Mouse (Mus musculus) left cerebral cortex, adult 2 months (tissue): ENCODE results near the gene Sh3glb1. TPM values are rescaled to one million over a fixed set of nuclear protein-coding genes. Genes with fewer than 3 reads are reported as not detected.
A peak's percentile ranks its signal among the peaks of the same experiment; 100 is the strongest.
"Not testable (repeated sequence)": the region's sequence is repeated elsewhere in the genome, so short reads cannot be mapped to it uniquely, and the experiment has no call there.

Experiments used
- DNase-seq, 2 experiments: peaks; one replicate each; pipeline ENCODE4 v3.0.0; 2021 to 2022; ENCODE audit warnings: low spot score in 2 of 2, mixed read lengths in 1 of 2; ENCODE audit errors: extremely low spot score in 1 of 2
- H3K27ac ChIP-seq: fragments of 200-600 bp; 2 replicates; pipeline ENCODE4 v1.8.1; 2022
- H3K4me3 ChIP-seq: fragments of 200-600 bp; 2 replicates; pipeline ENCODE4 v1.8.1; 2022
- CTCF ChIP-seq: fragments of 200-600 bp; IDR thresholded peaks from 2 replicates; pipeline ENCODE4 v1.8.1; 2022; ENCODE audit warnings: antibody characterized with exemption, mild to moderate bottlenecking, moderate library complexity
- intact Hi-C: fragments of 180-260 bp; cut with DNase I; formaldehyde crosslinking; loops from one replicate; pipeline ENCODE4 v1.15.1; 2025
- long read RNA-seq, 2 experiments: library from polyadenylated mRNA; stranded (forward); transcript quantifications; one replicate each; pipeline ENCODE4 v2.0.0; 2021; ENCODE audit warnings: borderline mapping rate in 2 of 2
- total RNA-seq, 2 experiments: library from RNA; stranded (reverse); gene quantifications; 2 replicates each; pipeline ENCODE4 v1.2.3; 2021

The Sh3glb1 gene
- 10 to 100 TPM; 53.4 to 59.9 TPM for total RNA-seq
- long read RNA-seq, experiment 1, full-length matches to known transcripts, result 27 of 40 reads
- long read RNA-seq, experiment 1, partial matches to known transcripts, result 2 of 40 reads
- long read RNA-seq, experiment 1, other reads (novel, unspliced or antisense), result 11 of 40 reads
- long read RNA-seq, experiment 2, full-length matches to known transcripts, result 42 of 49 reads
- long read RNA-seq, experiment 2, partial matches to known transcripts, result 1 of 49 reads
- long read RNA-seq, experiment 2, other reads (novel, unspliced or antisense), result 6 of 49 reads

DNA sequence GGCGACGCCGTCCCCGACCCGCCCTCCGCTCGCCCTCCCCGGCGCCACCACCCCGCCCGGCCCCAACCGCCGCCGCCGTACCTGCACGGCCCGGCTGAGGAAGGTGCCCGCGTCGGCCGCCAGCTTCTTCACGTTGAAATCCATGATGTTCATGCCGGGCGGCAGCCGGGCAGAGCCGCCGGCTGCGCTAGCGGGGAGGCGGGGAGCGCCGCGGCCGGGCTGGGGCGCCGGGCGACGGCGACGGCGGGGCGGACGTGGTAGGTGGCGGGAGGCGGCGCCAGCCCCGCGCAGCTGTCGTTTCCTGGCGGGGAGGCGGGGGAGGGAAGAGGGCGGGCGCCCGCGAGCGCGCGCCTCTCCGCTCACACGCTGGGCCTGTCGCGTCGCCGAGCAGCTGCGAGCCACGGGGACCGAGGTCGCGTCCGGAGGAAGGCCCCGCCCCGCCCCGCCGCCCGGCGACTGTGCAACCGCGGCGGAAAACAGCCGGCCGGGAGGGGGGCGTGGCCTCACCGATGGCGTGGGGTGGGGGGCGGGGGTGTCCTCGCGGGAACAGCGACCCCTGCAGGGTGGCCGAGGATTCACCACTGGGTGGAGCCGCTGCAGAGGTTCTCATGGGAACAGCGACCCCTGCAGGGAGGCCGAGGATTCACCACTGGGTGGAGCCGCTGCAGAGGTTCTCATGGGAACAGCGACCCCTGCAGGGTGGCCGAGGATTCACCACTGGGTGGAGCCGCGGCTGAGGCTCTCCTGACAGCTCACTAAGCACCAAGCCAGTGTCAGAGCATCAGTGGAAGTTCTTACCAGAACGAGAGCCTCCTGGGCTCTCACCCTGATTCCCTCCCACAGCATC lies at the start of gene Sh3glb1:
Gene Sh3glb1, minus strand, starts transcription at position 435 of the 847 bp plus-strand sequence.
- H3K27ac ChIP-seq, result peak within 1 kb of the TSS; percentile 94
- intact Hi-C loops, result loop anchor here (1.0 to 10.0 kb wide), 5 partner anchors 28 to 515 kb away; partner anchors contain the start of genes Hs2st1, Lmo4, Odf2l and Selenof
- H3K4me3 ChIP-seq, result peak within 1 kb of the TSS; percentile 67
- no peak; the same call in none of the 2 replicates for TF ChIP-seq CTCF
- DNase-seq, result peak; percentile 96 to 100

DNA sequence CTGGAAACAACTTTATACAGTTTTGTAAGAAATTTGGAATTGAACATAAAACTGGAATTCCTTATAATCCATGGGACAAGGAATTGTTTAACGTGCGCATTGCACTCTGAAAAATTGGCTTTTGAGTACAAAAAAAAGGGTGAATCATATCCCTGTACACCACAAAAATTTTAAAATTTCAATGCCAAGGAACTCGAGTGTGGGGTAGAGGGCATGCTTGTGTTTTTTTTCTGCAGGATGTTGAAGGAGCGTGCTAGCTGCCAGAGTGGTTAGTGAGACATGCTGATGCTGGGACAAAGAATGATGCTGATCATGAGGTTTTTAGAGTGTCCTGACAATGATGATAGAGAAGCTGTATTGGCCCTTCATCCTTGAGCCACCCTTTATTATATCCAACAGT lies 45.0 kb upstream of the Sh3glb1 start:
- Histone ChIP-seq H3K27ac (no peak overlapping the region), H3K4me3 (no peak overlapping the region)
- intact Hi-C loops, result no loop called here
- no peak for TF ChIP-seq CTCF
- DNase-seq, result no peak

DNA sequence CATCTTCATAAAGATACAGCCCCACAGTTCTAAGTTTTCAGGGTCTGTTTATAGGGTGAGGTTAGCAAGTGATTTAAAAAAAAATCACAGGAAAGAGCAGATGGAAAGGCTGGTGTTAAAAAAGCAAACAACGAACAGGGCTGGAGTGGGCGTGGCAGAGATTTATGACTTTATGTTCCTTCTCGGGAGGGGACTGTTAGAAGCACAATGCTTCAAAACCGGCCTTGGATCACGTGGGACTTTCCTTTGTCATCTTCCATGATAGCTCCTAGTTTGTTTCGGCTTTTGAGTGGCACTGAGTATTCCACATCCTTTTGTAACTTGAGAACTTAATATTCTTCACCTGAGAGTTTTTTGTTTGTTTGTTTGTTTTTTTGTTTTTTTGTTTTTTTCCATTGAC lies 41.3 kb upstream of the Sh3glb1 start:
- intact Hi-C loops, result no loop called here
- TF ChIP-seq CTCF, result no peak
- no peak for DNase-seq

DNA sequence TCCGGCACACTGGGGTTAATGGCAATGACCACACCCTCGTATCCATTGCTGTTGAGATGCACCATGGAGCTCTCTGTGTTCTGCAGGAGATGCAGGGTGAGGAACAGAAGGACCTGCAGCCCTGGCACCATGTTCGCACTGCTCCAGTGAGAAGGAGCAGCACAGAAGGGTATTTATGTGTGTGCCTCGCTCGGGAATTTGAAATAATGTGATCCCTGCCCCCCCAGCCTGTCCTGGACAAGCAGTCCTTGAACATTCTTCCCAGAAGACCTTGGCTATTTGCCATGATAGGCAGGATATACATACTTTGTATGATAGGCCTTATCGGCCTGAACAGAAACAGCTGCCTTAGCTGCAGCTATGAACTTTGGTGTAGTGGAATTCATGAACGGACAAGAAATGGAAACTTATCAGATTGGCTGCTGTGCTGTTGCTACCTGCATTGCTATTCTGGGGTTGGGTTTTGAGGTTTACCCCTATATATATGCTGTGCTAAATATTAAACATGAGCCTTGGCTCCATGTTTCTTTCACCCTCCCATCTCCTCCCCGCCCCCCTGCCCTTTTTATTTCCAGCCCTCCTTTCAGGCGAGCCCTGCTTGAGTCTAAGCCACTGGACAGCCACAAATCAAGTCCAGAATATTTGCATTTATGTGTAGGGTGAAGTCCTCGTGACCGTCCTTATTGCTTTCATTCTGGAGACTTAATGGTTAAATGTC lies 40.6 kb upstream of the Sh3glb1 start, which contains the start of gene Clca3a1:
Gene Clca3a1, minus strand, starts transcription at position 386 of the 718 bp plus-strand sequence.
- Histone ChIP-seq H3K27ac (no peak within 1 kb of the TSS), H3K4me3 (no peak within 1 kb of the TSS)
- TF ChIP-seq CTCF, result no peak
- intact Hi-C loops, result no loop called here
- no peak for DNase-seq

More for the DNA sequence above, 41.3 kb upstream of the Sh3glb1 start:
- Histone ChIP-seq H3K4me3 (no peak overlapping the region), H3K27ac (no peak overlapping the region)

DNA sequence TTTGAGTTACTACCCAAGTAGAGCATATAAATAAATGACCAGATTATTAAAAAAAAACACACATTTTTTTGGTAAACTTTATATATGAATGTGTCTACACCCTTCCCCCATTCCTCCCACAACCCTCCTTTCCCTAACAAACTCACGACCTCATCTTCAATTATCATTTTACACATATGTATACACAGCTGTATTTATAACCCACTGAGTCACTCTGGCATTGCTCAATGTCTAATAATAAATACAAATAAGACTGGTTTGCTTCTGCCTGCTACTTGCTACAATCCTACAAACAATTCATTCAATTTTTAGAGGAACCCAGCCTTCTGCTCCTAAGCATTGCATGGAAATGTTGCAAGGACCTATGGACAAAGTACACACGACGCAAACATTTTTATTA lies 39.6 kb upstream of the Sh3glb1 start:
- no peak overlapping the region for H3K27ac ChIP-seq
- intact Hi-C loops, result loop anchor here (10.0 kb wide), 1 partner anchor 55 kb away; the partner anchor contains the start of gene Clca3a2
- no peak for TF ChIP-seq CTCF
- no peak for DNase-seq
- no peak overlapping the region for H3K4me3 ChIP-seq

DNA sequence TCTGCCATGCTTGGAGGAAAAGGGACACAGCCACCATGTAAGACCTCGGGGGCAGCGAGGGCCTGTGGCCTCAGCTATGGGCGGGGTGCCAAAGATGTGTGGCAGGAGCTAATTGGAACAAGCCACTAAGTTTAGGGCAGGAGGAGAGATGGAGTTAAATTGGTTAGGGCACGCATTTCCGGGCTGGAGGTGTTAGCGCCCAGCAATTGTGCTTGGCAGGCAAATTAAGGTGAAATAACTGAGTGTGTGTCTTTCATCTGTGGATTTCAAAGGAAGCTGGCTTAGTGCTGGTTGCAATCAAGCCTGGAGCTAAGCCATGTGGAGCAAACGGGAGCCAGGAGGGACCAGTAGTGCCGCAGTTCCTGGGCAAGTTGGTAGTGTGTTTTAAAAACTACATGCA lies 36.0 kb upstream of the Sh3glb1 start:
- intact Hi-C loops, result loop anchor here (10.0 kb wide), 1 partner anchor 59 kb away; the partner anchor contains the start of gene Clca3a2
- not testable (repeated sequence) for H3K4me3 ChIP-seq, H3K27ac ChIP-seq, DNase-seq

DNA sequence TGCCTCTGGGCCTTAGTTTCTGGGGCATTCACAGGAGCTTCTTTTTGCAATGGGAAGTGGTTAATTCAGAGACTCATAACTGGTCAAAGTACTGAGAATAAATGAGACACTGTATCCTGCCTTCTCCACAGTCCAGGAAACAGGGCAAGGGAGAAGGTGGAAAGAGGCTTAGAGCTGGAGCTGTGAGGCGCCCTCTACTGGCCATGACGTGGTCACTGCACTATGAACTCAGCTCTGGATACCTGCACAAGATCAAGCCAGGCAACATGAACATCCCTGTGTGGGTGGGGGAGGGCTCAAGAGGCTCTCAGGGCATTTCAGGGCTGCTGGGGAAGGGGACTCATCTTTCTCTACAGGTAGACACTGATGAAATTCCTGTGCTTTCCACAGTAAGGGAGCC lies 33.0 kb upstream of the Sh3glb1 start:
- DNase-seq, result no peak
- intact Hi-C loops, result loop anchor here (10.0 kb wide), 1 partner anchor 62 kb away; the partner anchor contains the start of gene Clca3a2
- no peak overlapping the region for H3K27ac ChIP-seq
- H3K4me3 ChIP-seq, result no peak overlapping the region
- TF ChIP-seq CTCF, result peak; percentile 58

DNA sequence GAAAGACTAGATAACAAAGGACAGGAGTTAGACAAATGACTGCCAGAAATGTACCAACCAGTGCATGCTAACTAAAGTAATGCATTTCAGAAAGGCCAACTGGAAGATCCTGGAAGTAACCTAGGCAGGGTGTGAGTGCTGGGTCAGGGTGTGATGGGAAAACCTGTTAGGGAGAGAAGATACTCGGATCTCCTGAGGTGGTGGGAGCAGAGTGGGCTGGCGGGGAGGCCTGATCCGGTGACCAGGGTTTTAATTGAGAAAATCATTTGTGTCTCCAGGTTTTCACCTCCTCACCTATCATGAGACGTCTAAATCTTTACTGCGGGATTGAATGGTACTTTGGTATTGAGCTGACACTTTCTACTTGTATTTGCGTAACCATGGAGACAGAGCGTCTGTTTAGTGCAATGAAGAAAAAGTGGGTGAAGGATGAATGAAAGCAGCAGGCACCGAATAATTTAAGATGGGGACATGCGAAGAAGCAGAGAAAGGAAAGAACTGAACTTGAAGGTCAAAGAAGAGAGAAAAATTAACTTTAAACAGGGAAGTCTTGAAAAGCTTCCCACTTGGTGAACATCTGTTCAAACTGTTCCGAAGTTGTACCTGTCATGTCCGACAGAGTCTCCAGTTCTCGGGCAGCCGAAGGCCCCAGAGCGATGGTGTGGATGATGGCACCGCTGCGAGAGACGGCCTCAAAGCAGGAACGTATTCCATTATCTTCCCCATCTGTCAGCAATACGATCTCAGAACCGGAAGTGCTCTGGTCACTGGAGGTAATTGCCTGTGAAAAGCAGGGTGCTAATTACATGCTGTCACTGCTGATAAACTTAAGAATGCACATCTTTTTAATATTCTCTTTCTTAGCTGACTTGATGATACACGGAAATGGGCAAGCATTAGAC lies 29.2 kb upstream of the Sh3glb1 start:
- intact Hi-C loops, H3K27ac ChIP-seq, DNase-seq, H3K4me3 ChIP-seq: not testable (repeated sequence)

DNA sequence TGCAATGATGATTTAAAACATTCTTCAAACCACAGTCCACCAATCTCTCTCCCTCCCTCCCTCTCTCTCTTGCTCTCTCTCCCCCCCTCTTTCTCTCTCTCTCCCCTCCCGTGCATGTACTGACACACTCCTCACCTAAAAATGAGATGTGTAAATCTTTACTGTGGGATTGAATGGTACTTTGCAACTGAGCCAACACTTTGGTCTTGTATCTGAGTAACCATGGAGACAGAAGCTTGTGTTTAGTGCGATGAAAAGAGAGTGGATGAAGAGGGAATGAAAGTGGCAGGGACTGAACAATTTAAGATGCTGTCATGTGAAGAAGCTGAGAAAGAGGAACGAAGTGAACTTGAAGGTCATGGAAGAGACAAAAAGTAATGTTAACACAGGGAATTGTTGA lies 27.6 kb upstream of the Sh3glb1 start:
- DNase-seq, intact Hi-C loops, H3K4me3 ChIP-seq, H3K27ac ChIP-seq: not testable (repeated sequence)

DNA sequence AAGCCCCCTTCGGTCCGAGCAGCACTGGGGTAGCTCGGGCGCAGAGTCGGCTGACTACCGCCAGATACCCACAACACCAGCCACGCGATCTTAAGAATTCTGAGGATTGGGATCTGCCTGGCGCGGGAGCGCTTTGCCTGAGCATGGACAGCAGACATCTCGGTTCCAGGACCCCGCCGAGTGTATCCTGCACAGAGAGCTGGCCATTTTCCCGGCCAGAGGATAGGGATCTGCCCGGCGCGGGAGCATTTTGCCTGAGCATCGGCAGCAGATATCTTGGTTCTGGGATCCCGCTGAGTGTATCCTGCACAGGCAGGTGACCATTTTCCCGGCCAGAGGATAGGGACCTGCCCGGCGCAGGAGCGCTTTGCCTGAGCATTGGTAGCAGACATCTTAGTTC lies 18.3 kb upstream of the Sh3glb1 start:
- H3K4me3 ChIP-seq, H3K27ac ChIP-seq, DNase-seq, intact Hi-C loops: not testable (repeated sequence)

DNA sequence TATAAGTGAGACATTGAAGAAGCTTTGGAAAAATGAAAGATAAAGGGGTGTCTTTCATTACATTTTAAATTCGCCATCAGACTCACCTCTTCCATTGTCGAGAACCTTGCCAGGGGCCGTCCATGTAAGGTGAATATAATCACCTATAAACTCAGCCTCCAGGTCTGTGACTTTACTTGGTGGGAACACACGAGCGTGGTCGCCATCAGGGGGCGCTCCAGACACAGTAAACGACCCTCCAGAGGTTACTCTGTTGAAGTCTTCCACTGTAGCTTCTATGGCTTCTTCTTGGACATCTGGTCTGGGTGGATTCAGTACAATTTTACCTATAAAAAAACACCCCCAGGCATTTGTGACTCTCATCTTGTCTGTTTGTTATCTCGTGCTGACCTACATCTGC lies 16.7 kb upstream of the Sh3glb1 start:
- DNase-seq, result peak; percentile 33 to 49
- TF ChIP-seq CTCF, result peak; percentile 61
- Histone ChIP-seq H3K27ac (no peak overlapping the region), H3K4me3 (no peak overlapping the region)
- intact Hi-C loops, result no loop called here
